Mouse (Mus musculus) CH12.LX (cell line): ENCODE results near the gene Plekhj1. TPM values are rescaled to one million over a fixed set of nuclear protein-coding genes. Genes with fewer than 3 reads are reported as not detected.

ENCODE experiments used
- DNase-seq: peaks from one replicate; pipeline ENCODE4 v3.0.0-alpha.2; 2013; ENCODE audit errors: extremely low read depth
- H3K27ac ChIP-seq: 2 replicates; pipeline ENCODE4 v1.5.1; 2012; ENCODE audit warnings: low read depth, mild to moderate bottlenecking, control low read depth, moderate library complexity; ENCODE audit not compliant: insufficient read depth
- H3K27me3 ChIP-seq: replicated peaks from 2 replicates; pipeline ENCODE3; 2012; ENCODE audit warnings: inconsistent platforms
- H3K36me3 ChIP-seq, 2 experiments: replicated peaks in 1 of 2; 2 replicates each; pipeline versions ENCODE3 to v1.6.1; 2012; ENCODE audit warnings: inconsistent platforms in 1 of 2, low read length in 1 of 2, mild to moderate bottlenecking in 1 of 2, mixed read lengths in 1 of 2, moderate library complexity in 1 of 2; ENCODE audit not compliant: control insufficient read depth in 1 of 2, insufficient read depth in 1 of 2
- H3K4me1 ChIP-seq, 2 experiments: 2 replicates each; pipeline ENCODE4 v1.6.1; 2012; ENCODE audit warnings: inconsistent platforms in 1 of 2, moderate library complexity in 1 of 2; ENCODE audit not compliant: insufficient read depth in 2 of 2, control insufficient read depth in 1 of 2
- H3K4me2 ChIP-seq: 2 replicates; pipeline ENCODE4 v1.6.1; 2012; ENCODE audit warnings: low read depth, mild to moderate bottlenecking, control low read depth; ENCODE audit not compliant: poor library complexity, insufficient read depth, severe bottlenecking
- H3K4me3 ChIP-seq, 3 experiments: fragments of 150-350 bp in 1 of 3; sonication (generic) in 1 of 3; replicated peaks in 1 of 3; 2 replicates each; pipeline versions ENCODE3 to v1.5.1; 2011 to 2012; ENCODE audit warnings: low read depth in 2 of 3, low read length in 2 of 3, mild to moderate bottlenecking in 2 of 3, moderate library complexity in 2 of 3, control low read depth in 1 of 3, improper control_type of control experiment in 1 of 3, inconsistent platforms in 1 of 3, mixed read lengths in 1 of 3; ENCODE audit not compliant: poor library complexity in 1 of 3
- H3K79me2 ChIP-seq: replicated peaks from 2 replicates; pipeline ENCODE4 v1.6.1; 2012; ENCODE audit warnings: mild to moderate bottlenecking, moderate library complexity; ENCODE audit not compliant: control insufficient read depth, poor library complexity, insufficient read depth, severe bottlenecking; ENCODE audit errors: extremely low read depth
- H3K9ac ChIP-seq: 2 replicates; pipeline ENCODE4 v1.6.1; 2012; ENCODE audit warnings: low read depth, mild to moderate bottlenecking, control low read depth, moderate library complexity; ENCODE audit not compliant: insufficient read depth
- H3K9me3 ChIP-seq: replicated peaks from 2 replicates; pipeline ENCODE3; 2012; ENCODE audit warnings: low read length, inconsistent platforms, mixed read lengths
- BHLHE40 ChIP-seq: IDR thresholded peaks from 2 replicates; pipeline ENCODE4 v1.6.1; 2011; ENCODE audit warnings: mild to moderate bottlenecking, low read depth, low read length, improper control_type of control experiment
- ETS1 ChIP-seq: conservative IDR thresholded peaks from 2 replicates; pipeline ENCODE4 v1.6.1; 2012; ENCODE audit warnings: low read depth, mild to moderate bottlenecking, inconsistent platforms, low read length, improper control_type of control experiment, moderate library complexity
- GABPA ChIP-seq: IDR thresholded peaks from 2 replicates; pipeline ENCODE4 v1.6.1; 2012; ENCODE audit warnings: low read depth, low read length, improper control_type of control experiment, inconsistent platforms; ENCODE audit not compliant: insufficient replicate concordance
- JUN ChIP-seq: IDR thresholded peaks from 2 replicates; pipeline ENCODE4 v1.6.1; 2011; ENCODE audit warnings: low read depth, mild to moderate bottlenecking, low read length, improper control_type of control experiment, moderate library complexity; ENCODE audit not compliant: insufficient read depth
- JUND ChIP-seq: conservative IDR thresholded peaks from 2 replicates; pipeline ENCODE4 v1.6.1; 2011; ENCODE audit warnings: low read depth, low read length, improper control_type of control experiment
- KAT2A ChIP-seq: IDR thresholded peaks from 2 replicates; pipeline ENCODE4 v1.6.1; 2012; ENCODE audit warnings: low read length, improper control_type of control experiment, inconsistent platforms; ENCODE audit not compliant: insufficient replicate concordance
- MAFK ChIP-seq: IDR thresholded peaks from 2 replicates; pipeline ENCODE4 v1.6.1; 2011; ENCODE audit warnings: low read length, improper control_type of control experiment; ENCODE audit not compliant: insufficient replicate concordance
- MXI1 ChIP-seq: IDR thresholded peaks from 2 replicates; pipeline ENCODE4 v1.6.1; 2011; ENCODE audit warnings: mild to moderate bottlenecking, low read depth, low read length, improper control_type of control experiment
- PAX5 ChIP-seq: IDR thresholded peaks from 2 replicates; pipeline ENCODE4 v1.6.1; 2012; ENCODE audit warnings: low read length, inconsistent platforms, mixed read lengths
- RAD21 ChIP-seq: IDR thresholded peaks from 2 replicates; pipeline ENCODE4 v1.6.1; 2011; ENCODE audit warnings: low read depth, mild to moderate bottlenecking, low read length, improper control_type of control experiment, moderate library complexity
- SIN3A ChIP-seq: IDR thresholded peaks from 2 replicates; pipeline ENCODE4 v1.6.1; 2012; ENCODE audit warnings: low read length, improper control_type of control experiment, inconsistent platforms
- TBP ChIP-seq: conservative IDR thresholded peaks from 2 replicates; pipeline ENCODE4 v1.6.1; 2011; ENCODE audit warnings: low read depth, low read length, improper control_type of control experiment
- UBTF ChIP-seq: IDR thresholded peaks from 2 replicates; pipeline ENCODE4 v1.6.1; 2012; ENCODE audit warnings: low read depth, mild to moderate bottlenecking, inconsistent platforms, low read length, improper control_type of control experiment, moderate library complexity
- USF1 ChIP-seq: IDR thresholded peaks from 2 replicates; pipeline ENCODE4 v1.6.1; 2014; ENCODE audit warnings: low read depth, mild to moderate bottlenecking, inconsistent platforms, low read length, improper control_type of control experiment
- USF2 ChIP-seq: conservative IDR thresholded peaks from 2 replicates; pipeline ENCODE4 v1.6.1; 2011; ENCODE audit warnings: low read depth, low read length, improper control_type of control experiment
- ZC3H11A ChIP-seq: IDR thresholded peaks from 2 replicates; pipeline ENCODE4 v1.6.1; 2012; ENCODE audit warnings: low read depth, mild to moderate bottlenecking, inconsistent platforms, low read length, improper control_type of control experiment
- ZKSCAN1 ChIP-seq: IDR thresholded peaks from 2 replicates; pipeline ENCODE4 v1.6.1; 2012; ENCODE audit warnings: low read depth, inconsistent platforms, low read length, improper control_type of control experiment, borderline replicate concordance
- ZMIZ1 ChIP-seq: IDR thresholded peaks from 2 replicates; pipeline ENCODE4 v1.6.1; 2012; ENCODE audit warnings: low read depth, mild to moderate bottlenecking, inconsistent platforms, low read length, improper control_type of control experiment
- ZNF384 ChIP-seq: IDR thresholded peaks from 2 replicates; pipeline ENCODE4 v1.6.1; 2012; ENCODE audit warnings: low read depth, low read length, improper control_type of control experiment, inconsistent platforms
- dilution Hi-C: fragments of 300-500 bp; cut with MboI; formaldehyde crosslinking; loops from 2 replicates; pipeline ENCODE4 v1.14.3; 2020; ENCODE audit warnings: low sequenced_read_pairs; ENCODE audit not compliant: extremely low pct_unique_long_range_greater_than_20kb, extremely low pct_ligation_motif_present
- in situ Hi-C: fragments of 300-500 bp; cut with MboI; formaldehyde crosslinking; loops from 3 replicates; pipeline ENCODE4 v1.14.3; 2019; ENCODE audit warnings: low sequenced_read_pairs, low pct_ligation_motif_present, low pct_unique_long_range_greater_than_20kb, mixed read lengths
- polyA plus RNA-seq: library from polyadenylated mRNA; unstranded; fragments of >175 nt; gene quantifications from 2 replicates; pipeline ENCODE4 v1.2.1, GENCODE M21; 2012; ENCODE audit warnings: low read depth; ENCODE audit not compliant: insufficient read length
- total RNA-seq, 2 experiments: library from RNA; depleted of rRNA; stranded (reverse); fragments of 300-350 nt in 1 of 2; fragments of >200 nt in 1 of 2; gene quantifications; 2 replicates each; pipeline ENCODE4 v1.2.3; 2012 to 2014

The Plekhj1 gene
- total and polyA plus RNA-seq, 3 experiments = 63.4 to 123 (median 63.8) TPM

DNA sequence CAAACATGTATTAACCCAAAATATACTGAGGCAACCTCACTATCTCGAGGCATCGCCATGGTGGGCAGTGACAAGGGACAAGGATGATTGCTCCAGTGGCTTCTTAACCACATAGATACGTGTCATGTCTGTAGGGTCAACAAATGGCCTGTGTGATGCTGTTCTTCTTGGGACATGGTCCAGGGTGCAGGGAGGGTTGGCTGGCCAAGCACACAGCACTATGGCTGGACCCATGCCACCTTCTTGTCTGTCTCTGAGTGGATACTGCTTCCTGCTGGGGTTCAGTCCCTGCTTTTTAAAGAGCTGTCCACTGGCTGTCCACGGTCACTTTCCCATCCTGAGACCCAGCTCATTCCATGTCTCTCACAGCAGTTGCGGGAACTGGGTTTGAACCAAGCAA lies 21.3 kb downstream of the Plekhj1 start:
- H3K79me2 ChIP-seq = no peaks in the 10 kb centered on the region
- in situ Hi-C loops (no loop called here), dilution Hi-C loops (no loop called here)
- no peak for DNase-seq
- H3K4me2 ChIP-seq = no peak overlapping the region
- H3K4me1 ChIP-seq = peaks cover 4 to 10% of the 10 kb centered on the region in 2 experiments; a peak in 2 of 4 replicates
- TF ChIP-seq TBP = no peak
- TF ChIP-seq USF2 = no peak
- no peak for TF ChIP-seq USF1
- no peak for TF ChIP-seq ZC3H11A
- no peak overlapping the region for H3K27ac ChIP-seq
- no peaks in the 10 kb centered on the region for H3K27me3 ChIP-seq
- H3K9me3 ChIP-seq = no peaks in the 10 kb centered on the region
- H3K4me3 ChIP-seq = no peak overlapping the region
- peaks cover 89 to 100% of the 10 kb centered on the region in 2 experiments for H3K36me3 ChIP-seq
- no peak overlapping the region for H3K9ac ChIP-seq

DNA sequence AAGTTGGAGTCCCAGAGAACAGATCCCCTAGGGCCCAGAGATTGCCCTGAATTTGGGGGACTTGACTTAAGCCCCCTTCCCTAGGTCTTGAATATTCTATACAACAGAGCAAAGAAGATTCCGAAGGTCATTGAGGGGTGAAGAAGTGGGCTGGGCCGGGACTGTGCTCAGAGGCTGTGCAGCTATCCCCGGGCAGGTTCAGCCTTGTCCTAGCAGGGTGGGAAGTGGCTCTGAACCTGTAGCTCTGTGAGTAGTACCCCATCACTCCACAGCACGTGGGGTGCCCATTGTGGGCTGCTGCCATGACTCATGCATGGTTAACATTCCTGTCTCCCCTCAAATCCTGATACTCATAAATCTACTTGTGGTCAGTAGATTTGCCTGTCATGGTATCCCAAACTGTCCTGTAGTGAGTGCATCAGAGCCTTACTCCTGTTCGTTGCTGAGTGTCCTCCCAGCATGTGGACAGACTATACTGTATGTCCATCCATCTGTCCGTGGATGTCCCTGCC lies 22.0 kb downstream of the Plekhj1 start:
- H3K9me3 ChIP-seq = no peaks in the 10 kb centered on the region
- no peaks in the 10 kb centered on the region for H3K79me2 ChIP-seq
- H3K4me3 ChIP-seq = no peak overlapping the region
- peaks cover 89 to 100% of the 10 kb centered on the region in 2 experiments for H3K36me3 ChIP-seq
- TF ChIP-seq UBTF (no peak), SIN3A (no peak), GABPA (no peak), JUND (no peak), RAD21 (no peak), ZKSCAN1 (no peak), PAX5 (no peak), ZNF384 (no peak), ZC3H11A (no peak), ZMIZ1 (no peak), TBP (no peak), BHLHE40 (no peak), ETS1 (no peak), JUN (no peak), MXI1 (no peak), MAFK (no peak), KAT2A (no peak)
- H3K4me1 ChIP-seq = peaks cover 4 to 10% of the 10 kb centered on the region in 2 experiments; a peak in 2 of 4 replicates
- no peak overlapping the region for H3K4me2 ChIP-seq
- no peak overlapping the region for H3K9ac ChIP-seq
- in situ Hi-C loops (no loop called here), dilution Hi-C loops (no loop called here)
- no peaks in the 10 kb centered on the region for H3K27me3 ChIP-seq
- DNase-seq = no peak
- no peak overlapping the region for H3K27ac ChIP-seq
